Mouse (Mus musculus) forebrain, embryonic 10.5 days (tissue): ENCODE results near the gene Chrm3. TPM values are rescaled to one million over a fixed set of nuclear protein-coding genes. Genes with fewer than 3 reads are reported as not detected.

Experiments used
- DNase-seq: peaks from one replicate; pipeline ENCODE4 v3.0.0-alpha.2; 2017; ENCODE audit warnings: low spot score; ENCODE audit errors: extremely low spot score
- H3K27ac ChIP-seq: fragments of 300-500 bp; sonication (generic); 2 replicates; pipeline ENCODE4 v1.5.1; 2016; ENCODE audit warnings: mild to moderate bottlenecking
- H3K27me3 ChIP-seq: fragments of 300-500 bp; sonication (generic); 2 replicates; pipeline ENCODE4 v1.6.1; 2016; ENCODE audit warnings: mild to moderate bottlenecking; ENCODE audit not compliant: poor library complexity, severe bottlenecking
- H3K36me3 ChIP-seq: fragments of 300-500 bp; sonication (generic); replicated peaks from 2 replicates; pipeline ENCODE4 v1.6.1; 2016; ENCODE audit warnings: mild to moderate bottlenecking, moderate library complexity
- H3K4me1 ChIP-seq: fragments of 300-500 bp; sonication (generic); 2 replicates; pipeline ENCODE4 v1.6.1; 2016
- H3K4me3 ChIP-seq: fragments of 300-500 bp; sonication (generic); 2 replicates; pipeline ENCODE4 v1.5.1; 2016; ENCODE audit warnings: mild to moderate bottlenecking, moderate library complexity
- H3K9me3 ChIP-seq: fragments of 300-500 bp; sonication (generic); 2 replicates; pipeline ENCODE4 v1.6.1; 2016; ENCODE audit warnings: mild to moderate bottlenecking, moderate library complexity
- whole genome bisulfite sequencing: fragments of 180-500 bp; shearing (Covaris S2); methylation state at CpG from one replicate; pipeline ENCODE4 v1.1.7; 2016; 5-methylcytosine and 5-hydroxymethylcytosine counted together
- polyA plus RNA-seq: library from polyadenylated mRNA; unstranded; fragments of >200 nt; fragmentation: Nextera tagmentation; extraction: Ambion mirVana; gene quantifications from 2 replicates; pipeline ENCODE4 v1.2.1, GENCODE M21; 2016

Chrm3 gene
- polyA plus RNA-seq, 1 experiment from 2014 or later, result not detected

DNA sequence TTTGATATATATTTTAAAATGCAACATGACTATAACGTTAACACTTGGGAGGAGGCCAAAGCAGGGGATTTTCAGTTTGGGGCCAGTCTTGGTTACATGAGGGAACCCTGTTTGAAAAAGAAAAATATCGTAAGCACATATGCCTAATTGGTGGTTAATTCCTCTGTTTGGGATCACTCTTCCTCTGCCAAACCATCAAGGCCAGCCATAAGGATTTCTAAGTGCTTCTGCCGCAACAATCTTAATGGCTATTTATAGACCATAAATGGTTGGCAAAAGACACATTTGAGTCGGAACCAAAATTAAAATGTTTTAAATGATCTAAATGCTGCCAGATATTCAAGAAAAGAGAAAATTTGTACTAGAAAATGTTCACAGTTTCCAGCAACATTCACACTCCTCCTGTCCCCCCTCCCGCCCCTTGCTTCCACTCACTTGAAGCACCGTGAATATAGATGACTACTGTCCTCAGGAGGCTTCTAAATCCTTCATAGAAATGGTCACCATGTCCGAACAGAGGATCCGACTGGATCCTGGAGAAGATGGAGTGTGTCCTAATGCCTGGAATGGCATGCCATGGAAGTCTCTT lies 307.3 kb downstream of the Chrm3 start:
- no peak overlapping the region for H3K27ac ChIP-seq
- 94% methylated on average over 8 of the region's 8 CpGs for WGBS
- H3K9me3 ChIP-seq, result 0 out of 2 replicates have a peak, but pooled peaks cover 3% of the 10 kb centered on the region
- no peaks in the 10 kb centered on the region for H3K4me1 ChIP-seq
- no peak overlapping the region for H3K4me3 ChIP-seq
- no peak for DNase-seq
- no peaks in the 10 kb centered on the region for H3K27me3 ChIP-seq
- H3K36me3 ChIP-seq, result no peaks in the 10 kb centered on the region

DNA sequence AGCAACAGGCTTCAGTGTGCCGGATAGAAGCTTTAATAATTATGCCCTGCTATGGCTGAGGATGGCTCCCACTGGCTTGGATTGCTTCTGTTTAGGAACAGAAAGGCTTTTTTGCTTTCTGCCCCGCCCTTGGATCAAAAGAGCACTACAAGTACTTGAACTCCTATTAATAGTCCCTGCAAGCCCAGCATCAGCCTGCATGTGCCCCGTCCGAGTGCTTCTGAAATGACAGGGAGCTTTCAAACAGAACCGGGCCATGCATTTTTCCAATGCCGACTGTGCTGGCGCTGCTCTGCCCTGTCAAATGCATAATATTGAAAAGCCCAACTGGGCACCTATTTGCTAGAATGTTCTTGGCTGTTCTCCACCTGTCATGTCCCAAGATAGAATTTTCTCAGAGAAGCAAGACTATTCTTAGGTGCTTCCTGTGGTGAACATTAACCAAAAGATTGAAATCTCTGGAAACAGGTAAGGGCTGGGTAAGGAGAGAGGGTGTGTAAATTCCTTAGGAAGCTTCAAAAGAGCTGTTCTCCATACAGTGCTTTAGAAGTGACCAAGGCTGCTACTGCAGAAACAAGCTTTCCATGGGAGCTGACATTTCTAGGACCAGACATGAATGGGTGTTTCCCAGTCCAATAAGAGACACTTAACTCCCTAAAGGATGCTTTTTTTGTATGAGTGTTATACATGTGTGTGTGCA lies 314.8 kb downstream of the Chrm3 start:
- Histone ChIP-seq H3K36me3 (no peaks in the 10 kb centered on the region), H3K27ac (no peak overlapping the region), H3K27me3 (no peaks in the 10 kb centered on the region), H3K4me1 (no peaks in the 10 kb centered on the region), H3K4me3 (no peak overlapping the region), H3K9me3 (no peaks in the 10 kb centered on the region)
- 89% methylated on average over 7 of the region's 7 CpGs for WGBS
- DNase-seq, result no peak

DNA sequence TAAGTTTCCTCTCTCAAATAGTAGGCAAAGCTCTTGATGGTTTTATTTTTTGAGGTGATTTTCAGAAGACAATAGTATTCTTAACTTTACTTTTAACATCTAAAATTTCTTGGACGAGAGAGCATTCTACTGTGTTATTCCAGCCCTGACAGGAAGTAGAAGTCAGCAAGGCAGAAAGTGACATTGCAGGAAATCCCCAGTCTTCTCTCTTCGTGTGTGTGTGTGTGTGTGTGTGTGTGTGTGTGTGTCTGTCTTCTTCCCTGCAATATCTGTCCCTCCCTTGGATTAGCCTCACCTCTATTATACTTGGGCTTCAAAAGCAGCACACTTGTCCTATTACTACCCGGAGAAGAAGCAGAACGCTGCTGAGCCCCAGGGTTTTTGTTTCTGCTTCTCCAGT lies 316.6 kb downstream of the Chrm3 start:
- WGBS, result 64% methylated on average over 4 of the region's 4 CpGs
- no peak overlapping the region for H3K27ac ChIP-seq
- H3K4me3 ChIP-seq, result no peak overlapping the region

DNA sequence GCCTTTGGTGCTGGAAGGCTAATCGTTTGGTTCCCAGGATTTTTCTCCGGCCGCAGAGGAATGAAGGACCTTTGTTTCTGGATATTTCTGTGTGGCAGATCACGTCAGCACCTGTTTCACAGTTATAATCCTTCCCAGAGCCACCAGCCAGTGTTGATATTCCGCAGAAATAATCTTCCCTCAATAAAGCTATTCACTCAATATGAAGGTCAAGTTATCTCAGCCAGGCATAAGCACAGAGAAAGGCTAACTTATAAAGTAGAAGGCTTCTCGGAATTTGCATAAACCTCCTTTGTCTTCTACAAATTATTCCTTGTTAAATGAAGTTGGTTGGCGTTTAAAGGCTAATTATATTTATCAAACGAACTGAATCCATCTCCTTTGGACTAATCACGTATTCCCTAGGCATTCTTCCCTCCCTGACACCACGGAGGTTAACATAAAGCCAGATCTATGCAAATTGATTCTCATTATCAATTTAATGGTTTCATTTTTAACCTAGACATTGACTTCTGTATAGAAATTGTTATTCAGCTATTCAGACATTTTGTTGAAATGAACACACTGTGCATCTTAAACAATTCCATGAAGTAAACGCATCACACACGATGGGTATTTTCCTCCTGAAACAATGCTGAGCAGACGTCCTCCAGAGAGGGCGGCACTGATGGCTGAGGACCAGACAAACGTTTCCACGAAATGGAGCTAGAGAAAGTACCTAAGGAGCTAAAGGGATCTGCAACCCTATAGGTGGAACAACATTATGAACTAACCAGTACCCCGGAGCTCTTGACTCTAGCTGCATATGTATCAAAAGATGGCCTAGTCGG lies 326.9 kb downstream of the Chrm3 start:
- 71% methylated on average over 18 of the region's 18 CpGs for WGBS
- no peak overlapping the region for H3K27ac ChIP-seq
- H3K4me3 ChIP-seq, result no peak overlapping the region
- no peaks in the 10 kb centered on the region for H3K36me3 ChIP-seq
- no peak for DNase-seq
- H3K4me1 ChIP-seq, result peaks cover 12% of the 10 kb centered on the region
- no peaks in the 10 kb centered on the region for H3K27me3 ChIP-seq
- H3K9me3 ChIP-seq, result no peaks in the 10 kb centered on the region

More for the DNA sequence above, 316.6 kb downstream of the Chrm3 start:
- no peaks in the 10 kb centered on the region for H3K36me3 ChIP-seq
- no peaks in the 10 kb centered on the region for H3K4me1 ChIP-seq
- H3K27me3 ChIP-seq, result no peaks in the 10 kb centered on the region
- H3K9me3 ChIP-seq, result no peaks in the 10 kb centered on the region
- no peak for DNase-seq

DNA sequence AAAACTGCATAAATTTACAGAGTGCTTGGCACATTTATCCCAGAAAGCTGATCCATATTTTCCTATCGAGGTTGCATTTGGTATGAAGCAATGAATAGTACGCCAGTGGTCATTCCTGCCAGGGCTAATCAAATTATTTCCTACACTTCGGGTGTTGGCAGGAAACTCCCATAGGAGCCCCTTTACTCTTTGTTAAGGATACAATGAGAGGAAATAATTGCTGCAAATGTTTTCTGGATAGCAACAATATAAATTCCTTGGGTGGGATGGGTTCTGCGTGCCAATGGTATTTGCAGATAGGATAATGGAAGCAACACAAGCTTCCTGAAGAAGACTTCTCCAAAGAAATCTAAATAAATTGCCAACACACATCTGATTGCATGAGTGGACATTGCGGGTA lies 329.1 kb downstream of the Chrm3 start:
- peaks cover 12% of the 10 kb centered on the region for H3K4me1 ChIP-seq
- no peaks in the 10 kb centered on the region for H3K36me3 ChIP-seq
- no peaks in the 10 kb centered on the region for H3K9me3 ChIP-seq
- no peak overlapping the region for H3K4me3 ChIP-seq
- H3K27me3 ChIP-seq, result no peaks in the 10 kb centered on the region
- DNase-seq, result no peak
- WGBS, result 85% methylated on average over 5 of the region's 5 CpGs
- no peak overlapping the region for H3K27ac ChIP-seq

DNA sequence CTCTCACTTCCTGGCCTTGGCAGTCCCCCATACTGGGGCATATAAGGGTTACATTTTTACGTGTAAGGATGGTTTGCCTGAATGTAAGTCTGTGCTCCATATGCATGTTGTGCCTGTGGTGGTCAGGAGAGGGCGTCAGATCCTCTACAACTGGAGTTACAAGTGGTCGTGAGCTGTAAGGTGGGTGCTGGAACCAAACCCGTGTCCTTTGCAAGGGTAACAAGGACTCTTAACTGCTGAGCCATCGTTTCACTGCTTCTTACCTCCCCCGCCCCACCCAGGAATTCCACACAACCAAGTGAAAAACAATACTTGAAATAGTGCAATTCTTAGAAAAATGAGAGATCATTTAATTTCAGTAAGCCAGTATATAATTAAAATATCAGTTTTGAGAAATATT lies 330.7 kb downstream of the Chrm3 start:
- no peak for DNase-seq
- no peaks in the 10 kb centered on the region for H3K27me3 ChIP-seq

DNA sequence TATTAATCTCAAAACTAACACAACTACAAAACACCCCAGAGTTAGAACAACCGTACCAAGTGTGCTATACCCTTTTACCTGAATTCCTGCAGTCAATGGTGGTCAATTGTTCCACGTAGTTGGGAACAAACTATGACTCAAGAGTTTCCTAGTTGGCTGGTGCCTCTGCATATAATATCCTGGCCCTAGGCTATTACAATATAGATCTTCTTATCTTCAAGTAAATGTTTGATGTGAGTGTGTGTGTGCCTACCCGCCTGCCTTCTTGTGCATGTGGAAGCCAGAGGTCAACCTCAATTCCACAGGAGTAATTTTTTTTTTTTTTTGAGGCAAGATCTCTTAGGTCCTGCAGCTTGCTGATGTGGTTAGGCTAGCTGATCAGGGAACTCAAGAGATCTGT lies 335.5 kb downstream of the Chrm3 start:
- H3K27ac ChIP-seq, result no peak overlapping the region
- no peak for DNase-seq
- no peaks in the 10 kb centered on the region for H3K4me1 ChIP-seq
- H3K36me3 ChIP-seq, result no peaks in the 10 kb centered on the region
- WGBS, result 88% methylated on average over 3 of the region's 3 CpGs
- no peaks in the 10 kb centered on the region for H3K9me3 ChIP-seq
- no peaks in the 10 kb centered on the region for H3K27me3 ChIP-seq
- H3K4me3 ChIP-seq, result no peak overlapping the region

More for the DNA sequence above, 330.7 kb downstream of the Chrm3 start:
- Histone ChIP-seq H3K4me3 (no peak overlapping the region), H3K9me3 (no peaks in the 10 kb centered on the region), H3K27ac (no peak overlapping the region), H3K4me1 (peaks cover 12% of the 10 kb centered on the region), H3K36me3 (no peaks in the 10 kb centered on the region)
- 86% methylated on average over 6 of the region's 6 CpGs for WGBS

DNA sequence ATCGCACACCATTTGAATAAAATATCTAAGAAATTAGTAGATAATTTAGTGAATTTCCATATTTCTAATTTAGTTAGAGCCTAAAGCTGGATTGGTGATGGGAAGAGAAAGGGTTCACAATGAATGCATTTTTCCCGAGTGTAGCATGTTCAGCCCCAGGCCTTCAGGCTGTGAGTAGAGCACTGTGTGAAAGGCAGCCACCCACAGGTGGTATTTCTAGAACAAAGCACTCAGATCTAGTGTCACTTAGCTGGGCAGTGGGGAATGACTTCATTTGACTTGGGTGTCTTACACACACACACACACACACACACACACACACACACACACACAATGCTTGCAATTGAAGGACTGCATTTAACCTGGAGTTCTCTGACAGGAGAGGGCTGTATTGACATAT lies 337.5 kb downstream of the Chrm3 start:
- no peak for DNase-seq
- no peaks in the 10 kb centered on the region for H3K36me3 ChIP-seq
- H3K4me1 ChIP-seq, result no peaks in the 10 kb centered on the region
- WGBS, result 69% methylated on average over 2 of the region's 2 CpGs
- H3K27me3 ChIP-seq, result no peaks in the 10 kb centered on the region
- no peak overlapping the region for H3K4me3 ChIP-seq
- no peak overlapping the region for H3K27ac ChIP-seq
- H3K9me3 ChIP-seq, result no peaks in the 10 kb centered on the region

DNA sequence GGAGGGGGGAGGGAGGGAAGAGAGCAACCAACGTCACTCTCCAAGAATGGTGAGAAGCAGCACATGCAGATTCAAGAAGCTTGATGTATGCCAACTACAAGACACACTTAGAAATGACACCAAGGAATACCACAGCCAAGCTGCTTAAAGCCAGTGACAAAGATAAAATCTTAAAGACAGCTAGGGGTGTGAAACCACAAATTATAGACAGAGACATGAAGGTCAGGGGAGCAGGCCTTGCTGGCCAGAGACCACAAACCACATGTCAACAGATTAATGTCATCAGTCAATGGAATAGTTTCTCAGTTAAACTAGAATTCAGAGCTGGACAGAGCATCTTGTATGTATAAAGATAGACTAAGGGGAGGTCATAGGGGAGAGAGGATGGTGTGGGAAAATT lies 341.4 kb downstream of the Chrm3 start:
- Histone ChIP-seq H3K27me3 (no peaks in the 10 kb centered on the region), H3K36me3 (no peaks in the 10 kb centered on the region), H3K4me3 (no peak overlapping the region), H3K9me3 (no peaks in the 10 kb centered on the region), H3K4me1 (no peaks in the 10 kb centered on the region), H3K27ac (no peak overlapping the region)
- no peak for DNase-seq
- WGBS, result 76% methylated on average over 1 of the region's 1 CpGs

DNA sequence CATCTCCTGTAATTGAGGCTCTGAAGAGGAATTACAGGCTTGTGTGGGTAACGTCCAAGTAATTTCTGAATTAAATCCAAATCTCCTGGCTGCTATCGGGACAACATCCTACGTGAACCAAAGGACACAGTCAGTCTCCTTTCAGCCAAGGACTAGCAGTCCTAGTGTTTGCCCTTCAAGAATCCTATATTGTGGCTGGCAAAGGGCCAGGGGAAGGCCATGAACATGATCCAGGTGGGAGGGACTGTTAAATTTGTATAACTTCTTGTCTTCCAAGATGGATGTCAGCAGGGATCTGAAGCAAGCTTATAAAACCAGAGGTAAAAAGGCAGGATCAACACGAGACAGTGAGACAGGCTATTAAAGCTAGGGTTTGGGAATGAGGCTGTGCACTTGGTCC lies 357.7 kb downstream of the Chrm3 start:
- no peak overlapping the region for H3K4me3 ChIP-seq
- WGBS, result 83% methylated on average over 4 of the region's 4 CpGs
- no peak for DNase-seq
- no peaks in the 10 kb centered on the region for H3K4me1 ChIP-seq
- no peak overlapping the region for H3K27ac ChIP-seq
- H3K9me3 ChIP-seq, result no peaks in the 10 kb centered on the region
- no peaks in the 10 kb centered on the region for H3K36me3 ChIP-seq
- H3K27me3 ChIP-seq, result no peaks in the 10 kb centered on the region

DNA sequence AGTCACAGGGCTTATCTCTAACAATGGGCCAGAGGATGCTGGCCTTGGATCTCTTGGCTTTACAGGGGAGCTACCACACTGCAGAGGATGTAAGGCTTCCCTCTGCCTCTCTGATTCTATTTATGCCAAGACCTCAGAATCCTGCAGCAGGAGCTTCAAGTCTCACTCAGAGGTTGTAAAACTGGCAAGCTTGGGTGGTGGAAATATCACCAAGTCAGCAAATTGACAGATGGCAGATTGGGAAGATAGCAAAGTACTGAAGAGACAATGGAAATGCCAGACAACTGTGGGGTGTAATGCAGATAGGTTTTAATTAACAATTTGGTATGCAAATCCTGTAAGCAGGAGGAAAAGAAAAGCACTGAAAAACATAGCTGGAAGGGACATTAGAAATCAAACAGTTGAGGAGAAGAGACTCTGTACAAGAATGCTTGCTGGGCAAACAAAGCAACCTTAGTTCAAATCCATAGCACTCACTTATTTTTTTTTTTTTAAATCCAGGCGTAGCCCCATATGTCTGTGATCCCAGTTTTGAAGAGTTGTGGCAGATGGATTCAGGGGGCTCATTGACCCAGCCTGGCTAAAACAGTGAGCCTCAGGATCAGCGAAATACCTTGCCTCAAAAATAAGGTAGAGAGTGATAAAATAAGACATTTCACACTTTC lies 362.9 kb downstream of the Chrm3 start:
- no peaks in the 10 kb centered on the region for H3K4me1 ChIP-seq
- WGBS, result 77% methylated on average over 2 of the region's 2 CpGs
- H3K27me3 ChIP-seq, result no peaks in the 10 kb centered on the region
- no peak overlapping the region for H3K27ac ChIP-seq
- no peak for DNase-seq
- no peak overlapping the region for H3K4me3 ChIP-seq
- H3K9me3 ChIP-seq, result no peaks in the 10 kb centered on the region
- H3K36me3 ChIP-seq, result no peaks in the 10 kb centered on the region

DNA sequence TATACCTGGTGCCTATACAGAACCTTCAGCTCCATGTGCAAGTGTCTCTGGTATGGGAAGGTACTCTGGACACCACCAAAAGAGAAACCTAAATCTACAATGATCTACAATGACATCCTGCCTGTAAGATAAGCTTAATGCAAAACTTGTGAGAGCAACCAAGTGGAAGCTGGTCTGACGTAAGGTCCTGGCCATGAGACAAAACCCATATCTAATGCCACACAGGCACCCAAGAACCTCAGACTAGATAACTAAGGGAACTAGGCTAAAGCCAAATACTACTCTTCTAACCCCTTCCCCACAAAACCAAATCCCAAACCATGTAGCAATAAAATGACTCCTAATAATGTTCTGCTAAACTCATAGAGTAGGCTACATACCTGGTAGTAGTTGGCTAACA lies 364.8 kb downstream of the Chrm3 start:
- H3K27me3 ChIP-seq, result no peaks in the 10 kb centered on the region
- no peak overlapping the region for H3K4me3 ChIP-seq
- no peaks in the 10 kb centered on the region for H3K36me3 ChIP-seq
- no peaks in the 10 kb centered on the region for H3K4me1 ChIP-seq
- no peak for DNase-seq
- WGBS, result 81% methylated on average over 1 of the region's 1 CpGs
- H3K9me3 ChIP-seq, result no peaks in the 10 kb centered on the region
- no peak overlapping the region for H3K27ac ChIP-seq

DNA sequence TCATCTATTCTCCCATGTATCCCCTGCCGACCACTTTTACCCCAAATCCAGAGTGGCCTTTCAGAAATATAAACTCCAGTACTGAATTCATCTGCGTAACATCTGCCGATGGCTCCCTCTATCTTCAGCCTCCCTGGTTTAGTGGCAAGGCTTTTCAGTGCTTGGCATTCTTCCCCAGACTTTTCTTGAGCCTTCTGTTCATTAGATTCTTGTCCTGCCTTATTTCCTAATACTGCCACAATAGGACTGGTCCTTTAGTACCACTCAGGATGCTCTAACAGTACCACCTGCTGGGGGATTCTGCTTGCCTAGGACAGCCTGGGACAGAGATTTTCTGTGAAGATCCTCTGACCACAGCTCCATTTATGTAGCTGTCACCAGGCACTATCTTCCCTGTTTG lies 367.1 kb downstream of the Chrm3 start:
- no peaks in the 10 kb centered on the region for H3K27me3 ChIP-seq
- no peaks in the 10 kb centered on the region for H3K9me3 ChIP-seq
- DNase-seq, result no peak
- no peaks in the 10 kb centered on the region for H3K36me3 ChIP-seq
- no peak overlapping the region for H3K27ac ChIP-seq
- no peak overlapping the region for H3K4me3 ChIP-seq
- 93% methylated on average over 3 of the region's 3 CpGs for WGBS
- H3K4me1 ChIP-seq, result no peaks in the 10 kb centered on the region
